Comparison of ENCODE assay signal across 21 mouse cellular contexts in the genomic region with DNA sequence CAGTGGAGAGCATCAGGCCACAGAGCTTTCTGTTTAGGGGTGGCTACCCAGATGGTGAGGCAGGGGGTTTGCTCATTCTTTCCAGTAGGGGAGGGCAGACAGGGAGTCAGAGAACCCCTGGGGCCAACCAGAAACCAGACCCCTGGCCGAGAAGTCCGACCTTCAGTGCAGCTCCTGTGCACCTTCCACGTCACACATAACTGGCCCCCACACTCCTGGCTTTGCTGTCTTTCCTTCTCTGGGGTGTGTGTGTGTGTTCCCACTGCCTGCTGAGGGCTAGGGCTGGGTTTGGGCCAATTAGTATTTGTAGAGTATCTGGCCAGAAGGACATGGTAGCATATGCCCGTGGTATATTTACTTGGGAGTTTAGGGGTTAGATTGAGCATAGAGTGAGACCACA. TPM values are rescaled to one million over a fixed set of nuclear protein-coding genes. Genes with fewer than 3 reads are reported as not detected.
DNase-seq lines count a peak whose midpoint lies in the region; ATAC-seq and TF ChIP-seq lines count a peak whose summit lies in the region.
"Had no signal": no experiment of that assay in that cellular context is flagged by ENCODE, and none has a peak within 500 bp of the region (broad histone marks: within the 10 kb centered on the region; RNA-seq: fewer than 3 reads in every experiment).

No protein-coding gene starts in this region.

- H3K4me1 ChIP-seq in heart, embryonic 10.5 days = peaks cover 53% of the 10 kb centered on the region
- peaks cover 67% of the 10 kb centered on the region for H3K4me1 ChIP-seq in G1E (ENCODE audit: insufficient read depth, low read depth, low read length)
- peaks cover 45% of the 10 kb centered on the region for H3K4me1 ChIP-seq in liver, embryonic 11.5 days (replicated peaks; ENCODE audit: control insufficient read depth, insufficient read depth, low read length)
- peaks cover 44% of the 10 kb centered on the region for H3K4me1 ChIP-seq in liver, embryonic 16.5 days (ENCODE audit: control insufficient read depth, low read depth, low read length)
- H3K4me1 ChIP-seq: forebrain, embryonic 15.5 days; hindbrain, embryonic 13.5 days had no signal

- no peaks in the 10 kb centered on the region for H3K9me3 ChIP-seq in heart, embryonic 10.5 days
- no peaks in the 10 kb centered on the region for H3K9me3 ChIP-seq in G1E (replicated peaks)
- no peaks in the 10 kb centered on the region for H3K9me3 ChIP-seq in liver, embryonic 11.5 days (ENCODE audit: control insufficient read depth, low read length)
- no peaks in the 10 kb centered on the region for H3K9me3 ChIP-seq in liver, embryonic 16.5 days (replicated peaks; ENCODE audit: control insufficient read depth, low read length)
- H3K9me3 ChIP-seq: embryonic facial prominence, embryonic 12.5 days; forebrain, embryonic 15.5 days; heart, embryonic 15.5 days; hindbrain, embryonic 13.5 days had no signal

- no peak for ATAC-seq in G1E (ENCODE audit: extremely low read depth, insufficient number of reproducible peaks, low FRiP score, poor library complexity, severe bottlenecking)
- ATAC-seq in liver, embryonic 11.5 days (replicated peaks; ENCODE audit: low FRiP score) = no peak
- ATAC-seq in liver, embryonic 16.5 days (ENCODE audit: low read depth) = no peak
- ATAC-seq in frontal cortex, adult (ENCODE audit: low TSS enrichment) = no peak
- ATAC-seq: forebrain, embryonic 15.5 days; hindbrain, postnatal 0 days had no signal

- peaks cover 28% of the 10 kb centered on the region for H3K36me3 ChIP-seq in heart, embryonic 10.5 days
- H3K36me3 ChIP-seq in G1E (replicated peaks) = peaks cover 44% of the 10 kb centered on the region
- H3K36me3 ChIP-seq in liver, embryonic 11.5 days (ENCODE audit: control insufficient read depth, insufficient read depth, low read length) = peaks cover 19% of the 10 kb centered on the region
- peaks cover 11% of the 10 kb centered on the region; the same call in 1 of the 2 replicates for H3K36me3 ChIP-seq in liver, embryonic 16.5 days (ENCODE audit: control insufficient read depth, insufficient read depth)

- 0 out of 2 replicates have a peak overlapping the region, but pooled peaks have one; percentile 8 for H3K9ac ChIP-seq in liver, embryonic 11.5 days (ENCODE audit: low read depth, low read length)
- no peak overlapping the region for H3K9ac ChIP-seq in liver, embryonic 16.5 days (ENCODE audit: low read depth, low read length)
- H3K9ac ChIP-seq: embryonic facial prominence, embryonic 12.5 days; forebrain, embryonic 15.5 days; heart, embryonic 15.5 days; hindbrain, embryonic 13.5 days had no signal

- H3K4me3 ChIP-seq in heart, embryonic 10.5 days = no peak overlapping the region
- peak overlapping the region; percentile 48; the same call in 1 of the 2 replicates for H3K4me3 ChIP-seq in G1E (ENCODE audit: low read depth, low read length)
- H3K4me3 ChIP-seq in liver, embryonic 11.5 days (ENCODE audit: low read depth, low read length) = no peak overlapping the region
- H3K4me3 ChIP-seq in liver, embryonic 16.5 days (ENCODE audit: low read depth, low read length) = no peak overlapping the region
- H3K4me3 ChIP-seq: embryonic facial prominence, embryonic 12.5 days; forebrain, embryonic 15.5 days; heart, embryonic 15.5 days; hindbrain, embryonic 13.5 days had no signal

- 68% methylated on average over 4 of the region's 4 CpGs for WGBS in heart, embryonic 10.5 days
- 58% methylated on average over 4 of the region's 4 CpGs for WGBS in liver, embryonic 11.5 days
- WGBS in liver, embryonic 16.5 days (ENCODE audit: insufficient replicate concordance) = 44% methylated on average over 4 of the region's 4 CpGs

- DNase-seq in heart, embryonic 10.5 days (ENCODE audit: low spot score) = no peak
- DNase-seq in heart, adult 18-20 months = no peak
- DNase-seq in G1E (ENCODE audit: low spot score) = peak; percentile 32
- no peak for DNase-seq in liver, embryonic 11.5 days (ENCODE audit: low spot score)
- no peak for DNase-seq in left cerebral cortex, adult 8-10 months (ENCODE audit: low spot score in 2 of 2)
- DNase-seq in thymus, postnatal 36 days = no peak
- DNase-seq: adrenal gland, adult 2 months; adrenal gland, postnatal 25 days; cerebellum, adult 11 months; cerebellum, adult 9-10 months; cerebellum, postnatal 25 days; gastrocnemius, postnatal 14 days; heart, postnatal 14 days had no signal

- H3K27me3 ChIP-seq in heart, embryonic 10.5 days (ENCODE audit: insufficient read depth, poor library complexity, severe bottlenecking) = no peaks in the 10 kb centered on the region
- no peaks in the 10 kb centered on the region for H3K27me3 ChIP-seq in G1E (ENCODE audit: insufficient read depth, low read length)
- no peaks in the 10 kb centered on the region for H3K27me3 ChIP-seq in liver, embryonic 11.5 days (replicated peaks; ENCODE audit: control insufficient read depth, insufficient read depth, low read length)
- H3K27me3 ChIP-seq in liver, embryonic 16.5 days (ENCODE audit: control insufficient read depth, insufficient read depth, low read depth, low read length) = no peaks in the 10 kb centered on the region
- H3K27me3 ChIP-seq: embryonic facial prominence, embryonic 12.5 days; forebrain, embryonic 15.5 days; heart, embryonic 15.5 days; hindbrain, embryonic 13.5 days had no signal

- TF ChIP-seq CTCF in G1E (IDR thresholded peaks at IDR 0.05; ENCODE audit: low read depth, low read length) = no peak

- H3K27ac ChIP-seq in heart, embryonic 10.5 days = peak overlapping the region; percentile 43
- H3K27ac ChIP-seq in liver, embryonic 11.5 days (ENCODE audit: low read depth, low read length) = 0 out of 2 replicates have a peak overlapping the region, but pooled peaks have one; percentile 36
- peak overlapping the region; percentile 89 for H3K27ac ChIP-seq in liver, embryonic 16.5 days (ENCODE audit: low read length)
- H3K27ac ChIP-seq: embryonic facial prominence, embryonic 12.5 days; forebrain, embryonic 15.5 days; hindbrain, embryonic 13.5 days; hindbrain, postnatal 0 days had no signal

- H3K4me2 ChIP-seq in liver, embryonic 11.5 days = no peak overlapping the region; the same call in 1 of the 2 replicates
- no peak overlapping the region for H3K4me2 ChIP-seq in liver, embryonic 16.5 days (ENCODE audit: low read depth, low read length)
- H3K4me2 ChIP-seq: embryonic facial prominence, embryonic 12.5 days; forebrain, embryonic 15.5 days; heart, embryonic 11.5 days; heart, embryonic 15.5 days; hindbrain, embryonic 13.5 days had no signal

RNA-seq across cellular contexts. Expression of a gene that starts 45.1 kb away (rescaled TPM):
- polyA plus RNA-seq in heart, embryonic 10.5 days (2016; fragmentation: Nextera tagmentation; extraction: Ambion mirVana) = 18.1 and 20.7 TPM in 2 replicates
- 100 to 1,000 TPM; 103 to 114 TPM for total RNA-seq in heart, adult 18-20 months (2021)
- total RNA-seq in G1E (2014; fragmentation: Nextera tagmentation) (25.1 and 26.0 TPM in 2 replicates), G1E (2017) (16.2 and 21.3 TPM in 2 replicates)
- polyA plus RNA-seq in G1E (2012) = 30.4 and 33.0 TPM in 2 replicates
- 8.3 and 10.4 TPM in 2 replicates for polyA plus RNA-seq in liver, embryonic 11.5 days (2014; fragmentation: Nextera tagmentation; extraction: Ambion mirVana)
- polyA plus RNA-seq in liver, embryonic 16.5 days (2015; fragmentation: Nextera tagmentation; extraction: Ambion mirVana) = 5.6 and 6.2 TPM in 2 replicates
- total RNA-seq in left cerebral cortex, adult 8-10 months (2022) = 10 to 100 TPM; 30.7 to 33.6 (median 33.2) TPM

Comparison
In these comparisons a context has a peak if more than half of its experiments do, and no peak if none do; other contexts are left out.
1. H3K27ac ChIP-seq: peak in every context shown above with its lines; median percentile 89 in liver, embryonic 16.5 days; 43 in heart, embryonic 10.5 days; 36 in liver, embryonic 11.5 days.